Mouse (Mus musculus): ENCODE measurements around the gene Pikfyve.

Gene Pikfyve

DNA sequence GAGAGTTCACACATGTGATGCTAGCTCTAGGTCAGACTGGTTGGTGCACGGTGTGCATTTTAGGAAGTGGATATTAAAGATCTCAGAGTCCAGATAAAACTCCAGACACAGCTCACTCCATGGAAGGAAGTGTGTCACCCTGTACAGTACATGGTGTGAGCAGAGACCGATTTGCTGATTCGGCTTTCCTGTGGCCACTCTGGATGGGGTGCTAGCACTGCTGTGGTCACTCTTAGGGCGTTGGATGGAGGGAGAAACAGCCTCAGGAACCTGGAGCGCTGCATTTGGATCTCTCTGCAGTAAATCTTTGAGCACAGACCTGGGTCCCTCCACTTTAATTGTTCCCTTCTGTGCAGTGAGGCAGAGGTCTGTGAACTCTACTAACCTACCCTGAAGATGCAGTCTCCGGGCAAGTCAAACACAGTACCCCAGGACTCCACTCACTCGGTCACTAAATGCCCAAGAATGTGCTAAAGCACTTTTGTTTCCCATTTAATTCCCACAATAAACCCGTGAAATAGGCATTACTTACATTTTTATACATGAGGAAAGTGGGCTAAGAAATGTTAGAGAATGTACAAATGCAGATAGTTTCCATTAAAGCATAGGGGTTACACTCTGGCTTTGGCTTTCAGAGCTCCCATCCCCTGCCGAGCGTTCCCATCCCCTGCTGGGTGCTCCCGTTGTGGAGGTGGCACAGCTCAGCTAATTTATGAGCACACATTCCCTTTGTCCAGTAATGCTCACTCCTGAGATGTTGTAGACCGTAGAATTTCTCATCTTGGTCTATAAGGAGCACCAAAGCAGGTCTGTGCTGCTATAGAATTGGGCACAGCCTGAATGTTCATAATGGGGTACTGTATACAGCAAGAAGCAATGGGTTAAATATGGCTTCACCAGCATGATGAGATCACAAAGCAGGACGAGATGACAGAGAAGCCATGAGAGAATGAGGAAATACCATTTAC is 127.9 kb downstream of the Pikfyve start:
- DNase-seq (ENCODE audit: low spot score): no peak

DNA sequence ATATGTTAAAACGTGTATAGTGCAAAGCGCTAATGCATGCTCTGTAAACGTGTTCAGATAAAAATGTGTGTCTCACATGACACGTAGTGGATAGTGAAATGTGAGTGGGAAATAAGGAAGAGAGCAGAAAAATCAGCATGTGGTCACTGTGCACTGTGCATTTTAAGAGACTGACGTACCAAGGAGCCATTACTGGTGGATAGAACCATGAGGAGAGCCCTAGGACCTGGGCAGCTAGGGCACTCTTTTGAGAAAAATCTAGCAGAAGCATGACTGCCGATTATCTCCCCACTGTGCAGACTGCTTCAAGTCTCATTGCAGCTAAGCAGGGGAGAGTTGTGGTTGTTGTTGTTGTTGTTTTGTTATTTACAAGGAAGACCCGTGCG is 128.5 kb downstream of the Pikfyve start:
- DNase-seq (ENCODE audit: low spot score): no peak

All from ovary, postnatal 14 days (tissue).